Mouse (Mus musculus) forebrain, postnatal 0 days (tissue): Measurements from ENCODE around the gene Cerk. TPM values are rescaled to one million over a fixed set of nuclear protein-coding genes. Genes with fewer than 3 reads are reported as not detected.
A peak's percentile ranks its signal among the peaks of the same experiment; 100 is the strongest.

ENCODE experiments used
- ATAC-seq: fragments of 200-750 bp; cut with Nextera tagmentation; 2 replicates; pipeline ENCODE4 v1.8.0; 2017; ENCODE audit warnings: mild to moderate bottlenecking, moderate library complexity
- DNase-seq: peaks from one replicate; pipeline ENCODE4 v3.0.0-alpha.2; 2015
- H3K27ac ChIP-seq: fragments of 300-500 bp; sonication (generic); 2 replicates; pipeline ENCODE4 v1.5.1; 2014; ENCODE audit warnings: low read depth, mild to moderate bottlenecking, antibody characterized with exemption, low read length, moderate library complexity, mixed read lengths
- H3K27me3 ChIP-seq: fragments of 300-500 bp; sonication (generic); 2 replicates; pipeline ENCODE4 v1.6.1; 2014; ENCODE audit warnings: mild to moderate bottlenecking, low read length, mixed read lengths; ENCODE audit not compliant: insufficient read depth
- H3K36me3 ChIP-seq: fragments of 300-500 bp; sonication (generic); 2 replicates; pipeline ENCODE4 v1.6.1; 2014; ENCODE audit warnings: mild to moderate bottlenecking, moderate library complexity; ENCODE audit not compliant: insufficient read depth
- H3K4me1 ChIP-seq: fragments of 300-500 bp; sonication (generic); 2 replicates; pipeline ENCODE4 v1.6.1; 2014; ENCODE audit warnings: antibody characterized with exemption; ENCODE audit not compliant: insufficient read depth
- H3K4me2 ChIP-seq: fragments of 300-500 bp; sonication (generic); 2 replicates; pipeline ENCODE4 v1.6.1; 2014; ENCODE audit warnings: low read depth, mild to moderate bottlenecking, moderate library complexity
- H3K4me3 ChIP-seq: fragments of 300-500 bp; sonication (generic); 2 replicates; pipeline ENCODE4 v1.5.1; 2014; ENCODE audit warnings: low read depth, low read length, mixed read lengths
- H3K9ac ChIP-seq: fragments of 300-500 bp; sonication (generic); 2 replicates; pipeline ENCODE4 v1.6.1; 2014; ENCODE audit warnings: mild to moderate bottlenecking
- H3K9me3 ChIP-seq: fragments of 300-500 bp; sonication (generic); 2 replicates; pipeline ENCODE4 v1.6.1; 2016; ENCODE audit warnings: low read length
- CTCF ChIP-seq: sonication (generic); IDR thresholded peaks from 2 replicates; pipeline ENCODE4 v1.5.1; 2016; ENCODE audit warnings: antibody characterized with exemption, control low read depth, low read depth
- WGBS: fragments of 180-500 bp; shearing (Covaris S2); extraction: QIAGEN DNeasy Blood & Tissue Kit; methylation state at CpG from one replicate; pipeline ENCODE4 v1.1.7; 2014; 5-methylcytosine and 5-hydroxymethylcytosine counted together
- polyA plus RNA-seq: library from polyadenylated mRNA; unstranded; fragments of >200 nt; fragmentation: Nextera tagmentation; extraction: Ambion mirVana; gene quantifications from 2 replicates; pipeline ENCODE4 v1.2.1, GENCODE M21; 2015
- total RNA-seq: library from RNA; depleted of rRNA; stranded (reverse); fragments of >200 nt; gene quantifications from 2 replicates; pipeline ENCODE4 v1.2.3, GENCODE M21; 2014

Cerk gene
- total and polyA plus RNA-seq, 2 experiments from 2014 or later: 18.0 to 32.9 TPM

- ATAC-seq (no peak), DNase-seq (no peak)
- H3K36me3 ChIP-seq: peaks cover 64% of the 10 kb centered on the region
- H3K9ac ChIP-seq: no peak overlapping the region
- no peak overlapping the region for H3K4me2 ChIP-seq
- no peak overlapping the region for H3K27ac ChIP-seq
- 92% methylated on average over 8 of the region's 8 CpGs for WGBS
- no peaks in the 10 kb centered on the region for H3K9me3 ChIP-seq
- H3K4me1 ChIP-seq: no peaks in the 10 kb centered on the region
- no peaks in the 10 kb centered on the region for H3K27me3 ChIP-seq
- TF ChIP-seq CTCF: no peak
- H3K4me3 ChIP-seq: no peak overlapping the region
Measured at GRCm38 (mm10) chr15:86146922-86147321, 39.0 kb downstream of the Cerk start.

- no peak overlapping the region for H3K27ac ChIP-seq
- TF ChIP-seq CTCF: no peak
- no peak overlapping the region for H3K4me3 ChIP-seq
- DNase-seq (no peak), ATAC-seq (no peak)
- no peak overlapping the region for H3K4me2 ChIP-seq
- no peak overlapping the region for H3K9ac ChIP-seq
- no peaks in the 10 kb centered on the region for H3K9me3 ChIP-seq
- no peaks in the 10 kb centered on the region for H3K4me1 ChIP-seq
- H3K36me3 ChIP-seq: peaks cover 62% of the 10 kb centered on the region
- WGBS: 85% methylated on average over 7 of the region's 7 CpGs
- H3K27me3 ChIP-seq: no peaks in the 10 kb centered on the region
Measured at GRCm38 (mm10) chr15:86145046-86145445, 40.9 kb downstream of the Cerk start.

GRCm38 (mm10) chr15:86144577-86144976 is 41.4 kb downstream of the Cerk start:
- no peaks in the 10 kb centered on the region for H3K27me3 ChIP-seq
- peaks cover 62% of the 10 kb centered on the region for H3K36me3 ChIP-seq
- H3K9ac ChIP-seq: no peak overlapping the region
- WGBS: 77% methylated on average over 7 of the region's 7 CpGs
- ATAC-seq (no peak), DNase-seq (no peak)
- no peak for TF ChIP-seq CTCF
- no peak overlapping the region for H3K4me2 ChIP-seq
- no peaks in the 10 kb centered on the region for H3K9me3 ChIP-seq
- H3K4me1 ChIP-seq: no peaks in the 10 kb centered on the region
- H3K4me3 ChIP-seq: no peak overlapping the region
- H3K27ac ChIP-seq: no peak overlapping the region

- Histone ChIP-seq H3K9ac (no peak overlapping the region), H3K9me3 (no peaks in the 10 kb centered on the region), H3K4me2 (no peak overlapping the region), H3K27me3 (no peaks in the 10 kb centered on the region), H3K4me1 (no peaks in the 10 kb centered on the region), H3K4me3 (no peak overlapping the region), H3K36me3 (peaks cover 45% of the 10 kb centered on the region), H3K27ac (peak overlapping the region; percentile 37; the same call in 1 of the 2 replicates)
- DNase-seq (peak; percentile 86), ATAC-seq (peak; percentile 62)
- WGBS: 28% methylated on average over 10 of the region's 10 CpGs
- peak; percentile 97 for TF ChIP-seq CTCF
Measured at GRCm38 (mm10) chr15:86140323-86140722, 45.6 kb downstream of the Cerk start.

- Histone ChIP-seq H3K27ac (no peak overlapping the region), H3K4me1 (no peaks in the 10 kb centered on the region), H3K9me3 (no peaks in the 10 kb centered on the region), H3K36me3 (peaks cover 52% of the 10 kb centered on the region), H3K4me2 (no peak overlapping the region), H3K4me3 (no peak overlapping the region), H3K9ac (no peak overlapping the region), H3K27me3 (no peaks in the 10 kb centered on the region)
- 68% methylated on average over 4 of the region's 4 CpGs for WGBS
- peak; percentile 56 for TF ChIP-seq CTCF
- ATAC-seq (no peak), DNase-seq (no peak)
Measured at GRCm38 (mm10) chr15:86137638-86138037, 48.3 kb downstream of the Cerk start.

- 32% methylated on average over 18 of the region's 18 CpGs for WGBS
- Histone ChIP-seq H3K27me3 (no peaks in the 10 kb centered on the region), H3K4me2 (no peak overlapping the region), H3K36me3 (peaks cover 61% of the 10 kb centered on the region), H3K9ac (no peak overlapping the region), H3K4me1 (no peaks in the 10 kb centered on the region), H3K27ac (peak overlapping the region; percentile 68), H3K9me3 (no peaks in the 10 kb centered on the region), H3K4me3 (no peak overlapping the region)
- peak; percentile 93 for DNase-seq
- ATAC-seq: peak; percentile 81
- TF ChIP-seq CTCF: peak; percentile 99
Measured at GRCm38 (mm10) chr15:86134941-86135783, 50.8 kb downstream of the Cerk start.

- Histone ChIP-seq H3K36me3 (peaks cover 82% of the 10 kb centered on the region), H3K4me1 (no peaks in the 10 kb centered on the region)
- TF ChIP-seq CTCF: no peak
Measured at GRCm38 (mm10) chr15:86130657-86131056, 55.3 kb downstream of the Cerk start.

More at GRCm38 (mm10) chr15:86130657-86131056, 55.3 kb downstream of the Cerk start:
- H3K27ac ChIP-seq: no peak overlapping the region
- no peak overlapping the region for H3K9ac ChIP-seq
- H3K4me2 ChIP-seq: no peak overlapping the region
- ATAC-seq (no peak), DNase-seq (no peak)
- no peaks in the 10 kb centered on the region for H3K27me3 ChIP-seq
- H3K9me3 ChIP-seq: no peaks in the 10 kb centered on the region
- no peak overlapping the region for H3K4me3 ChIP-seq
- WGBS: 94% methylated on average over 10 of the region's 10 CpGs
